Mouse (Mus musculus): ENCODE results near the gene Olfr686. TPM values are rescaled to one million over a fixed set of nuclear protein-coding genes. Genes with fewer than 3 reads are reported as not detected.

The Olfr686 gene
- not detected for total RNA-seq (2023)

DNA sequence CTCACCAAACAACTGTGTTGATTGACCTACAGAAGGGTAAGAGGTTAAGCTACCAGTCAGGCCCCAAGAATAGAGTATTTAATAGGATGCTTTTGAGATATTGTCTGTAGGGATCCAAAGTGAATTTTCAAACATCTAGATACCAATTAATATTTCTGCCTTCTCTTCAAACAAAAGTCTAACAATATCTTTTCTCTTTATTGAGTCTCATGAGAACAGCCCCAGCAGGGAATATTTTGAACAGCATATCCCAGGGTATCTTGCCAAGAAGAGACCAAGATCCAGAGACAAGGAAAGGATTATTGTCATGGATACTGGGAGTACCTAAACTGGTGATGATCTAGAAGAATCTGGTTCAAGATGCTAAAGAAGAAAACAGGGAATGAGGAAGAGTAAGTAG, at the start of gene Olfr686:
TSS of gene Olfr686 (minus strand) at position 101 of the 400 bp plus-strand sequence.

DNA sequence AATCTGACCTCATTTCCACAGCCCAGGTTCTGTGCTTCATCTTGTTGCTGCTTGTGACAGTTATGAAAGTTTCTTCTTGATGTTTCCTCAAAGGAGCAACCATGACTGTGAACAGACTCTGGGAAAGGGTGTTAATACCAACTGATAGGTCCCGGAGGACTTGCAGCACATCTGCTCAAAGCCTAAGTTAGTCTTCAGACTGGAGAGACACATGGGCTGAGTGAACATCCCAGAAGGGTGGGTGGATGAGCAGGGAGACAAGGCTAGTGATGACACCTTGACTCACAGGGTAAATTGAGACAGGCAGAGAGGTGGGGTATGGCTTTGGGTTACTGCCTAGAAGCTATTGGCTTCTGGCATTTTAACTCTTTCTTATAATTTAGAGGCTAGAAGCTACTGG, 21.4 kb downstream of the Olfr686 start, which contains the start of gene Olfr685:
TSS of gene Olfr685 (minus strand) at position 101 of the 400 bp plus-strand sequence.

DNA sequence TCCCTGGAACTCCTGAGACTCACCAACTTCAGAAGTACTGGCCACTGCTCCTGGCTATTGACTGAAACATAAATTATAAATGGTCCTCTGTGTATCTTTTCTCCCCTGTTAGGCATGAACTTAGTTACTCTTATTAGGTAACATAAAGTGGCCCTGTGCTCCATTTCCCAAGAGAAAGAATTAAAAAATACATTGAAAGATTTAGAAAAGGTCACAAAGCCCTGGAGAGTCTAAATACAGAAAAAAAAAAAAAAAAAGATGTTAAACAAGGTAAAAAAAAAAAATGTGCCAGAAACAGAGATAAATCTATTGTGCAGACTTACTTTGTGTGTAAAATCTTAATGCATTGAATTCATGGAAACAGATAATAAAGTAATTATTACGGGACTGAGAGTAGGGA, 43.7 kb downstream of the Olfr686 start, which contains the start of gene Olfr684:
TSS of gene Olfr684 (minus strand) at position 101 of the 400 bp plus-strand sequence.

Other genes starting within 250 kb of the Olfr686 start
- not detected for gene Olfr670, start 244.9 kb downstream of the Olfr686 start, total RNA-seq (2023)
- not detected for gene Olfr671, start 228.4 kb downstream of the Olfr686 start, total RNA-seq (2023)
- not detected for gene Olfr672, start 205.5 kb downstream of the Olfr686 start, total RNA-seq (2023)
- gene Olfr675, start 179.0 kb downstream of the Olfr686 start, total RNA-seq (2023), result not detected
- gene Olfr676, start 174.8 kb downstream of the Olfr686 start, total RNA-seq (2023), result not detected
- gene Olfr677, start 156.1 kb downstream of the Olfr686 start, total RNA-seq (2023), result not detected
- gene Olfr678, start 143.0 kb downstream of the Olfr686 start, total RNA-seq (2023), result not detected
- gene Olfr679, start 126.3 kb downstream of the Olfr686 start, total RNA-seq (2023), result not detected
- gene Olfr680-ps1, start 114.7 kb downstream of the Olfr686 start, total RNA-seq (2023), result not detected
- not detected for gene Olfr681, start 90.6 kb downstream of the Olfr686 start, total RNA-seq (2023)
- not detected for gene Olfr683, start 60.5 kb downstream of the Olfr686 start, total RNA-seq (2023)
- gene Olfr684, start 43.8 kb downstream of the Olfr686 start, total RNA-seq (2023), result not detected
- gene Olfr685, start 21.5 kb downstream of the Olfr686 start, total RNA-seq (2023), result not detected
- gene Olfr688, start 80.6 kb upstream of the Olfr686 start, total RNA-seq (2023), result not detected
- gene Olfr689, start 103.7 kb upstream of the Olfr686 start, total RNA-seq (2023), result not detected
- gene Olfr690, start 126.6 kb upstream of the Olfr686 start, total RNA-seq (2023), result not detected
- gene Olfr691, start 134.8 kb upstream of the Olfr686 start, total RNA-seq (2023), result under 1 TPM in 1 of 2 experiments, not detected in 1; 0.49 TPM
- not detected for gene Olfr692, start 160.7 kb upstream of the Olfr686 start, total RNA-seq (2023)
- gene Gm5901, start 167.6 kb upstream of the Olfr686 start, total RNA-seq (2023), result not detected
- gene Fam160a2, start 192.6 kb upstream of the Olfr686 start, total RNA-seq (2023), result 100 to 1,000 TPM; 168 to 176 TPM
- under 1 TPM; 0.51 to 0.64 TPM for gene Cnga4, start 197.1 kb upstream of the Olfr686 start, total RNA-seq (2023)
- not detected for gene Cckbr, start 218.2 kb upstream of the Olfr686 start, total RNA-seq (2023)